Mouse (Mus musculus) c-Kit-positive CD71-positive TER-119-negative erythroid progenitor cells, embryonic 14.5 days (primary cell): ENCODE measurements around the gene Parva.

Source experiments
- DNase-seq: peaks from one replicate; pipeline ENCODE4 v3.0.0-alpha.2; 2013; ENCODE audit warnings: low read depth

The Parva gene

DNA sequence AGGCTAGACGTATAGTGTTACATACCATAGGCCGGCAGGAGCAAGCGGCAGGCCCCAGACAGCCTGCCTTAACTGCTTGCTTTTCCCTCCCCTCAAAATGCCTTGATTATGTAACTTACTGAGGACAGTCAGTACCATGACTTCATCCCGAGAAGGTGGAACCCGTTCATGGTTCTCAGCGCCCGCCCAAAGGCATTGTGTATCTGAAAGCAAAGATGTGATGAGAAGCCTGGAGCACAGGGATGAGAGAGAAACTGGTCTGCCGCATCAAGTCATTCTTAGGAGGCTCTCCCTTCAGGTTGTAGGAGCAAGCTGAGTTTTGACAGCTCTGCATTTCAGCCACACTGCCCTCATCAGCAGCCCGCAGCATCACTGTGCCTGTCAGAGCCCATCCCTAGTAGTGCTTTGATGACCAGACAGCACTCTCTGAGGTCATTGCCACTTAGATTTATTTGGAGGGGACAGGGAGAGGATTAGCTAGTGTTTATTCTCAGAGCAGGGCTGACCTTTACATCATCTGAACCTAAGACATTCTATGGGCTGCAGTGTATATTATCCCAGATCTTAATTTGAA, 45.5 kb downstream of the Parva start:
- no peak for DNase-seq

GRCm38 (mm10) chr7:112473649-112474435, 46.5 kb downstream of the Parva start:
- no peak for DNase-seq

DNA sequence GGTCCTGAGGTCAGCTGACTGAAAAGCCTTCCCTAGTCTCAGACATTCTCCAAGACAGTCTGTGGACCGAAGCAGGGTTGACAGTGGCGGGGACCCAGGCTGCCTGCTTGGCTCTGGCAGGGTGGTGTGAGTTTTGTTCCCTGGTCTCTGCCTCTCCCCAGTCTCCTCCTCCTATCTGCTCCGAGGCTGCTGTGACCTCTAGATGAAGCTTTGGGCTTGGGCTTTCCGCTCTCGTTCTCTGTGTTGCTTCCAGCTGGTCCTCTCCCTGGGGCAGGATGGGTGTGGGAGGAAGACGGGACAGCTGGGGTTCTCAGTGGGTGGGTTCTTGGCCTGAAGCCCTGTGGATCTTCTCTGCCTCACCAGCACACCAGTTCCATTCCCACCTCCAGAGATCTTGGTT, 51.8 kb downstream of the Parva start:
- no peak for DNase-seq

- DNase-seq, result no peak
Measured at GRCm38 (mm10) chr7:112481031-112481430, 53.7 kb downstream of the Parva start.

DNA sequence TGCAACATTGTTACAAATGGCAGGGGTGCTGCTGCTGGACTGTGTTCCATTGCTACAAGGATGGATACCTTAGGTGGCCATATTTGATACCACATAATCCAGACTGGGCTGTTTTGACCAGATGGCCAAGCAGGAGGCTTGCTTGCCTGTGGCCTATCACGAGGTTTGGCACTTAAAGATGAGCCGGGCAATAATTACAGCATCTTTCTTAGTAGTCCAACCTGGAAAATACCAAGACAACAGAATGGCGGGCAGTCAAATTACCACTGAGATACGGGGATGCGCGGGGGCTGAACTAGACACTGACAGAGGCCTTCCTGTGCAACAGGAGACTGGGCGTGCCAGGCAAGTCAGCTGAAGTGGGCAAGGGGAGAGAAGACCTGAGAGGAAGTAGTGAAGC, 55.3 kb downstream of the Parva start:
- no peak for DNase-seq

- no peak for DNase-seq
Measured at GRCm38 (mm10) chr7:112483382-112483781, 56.1 kb downstream of the Parva start.

DNA sequence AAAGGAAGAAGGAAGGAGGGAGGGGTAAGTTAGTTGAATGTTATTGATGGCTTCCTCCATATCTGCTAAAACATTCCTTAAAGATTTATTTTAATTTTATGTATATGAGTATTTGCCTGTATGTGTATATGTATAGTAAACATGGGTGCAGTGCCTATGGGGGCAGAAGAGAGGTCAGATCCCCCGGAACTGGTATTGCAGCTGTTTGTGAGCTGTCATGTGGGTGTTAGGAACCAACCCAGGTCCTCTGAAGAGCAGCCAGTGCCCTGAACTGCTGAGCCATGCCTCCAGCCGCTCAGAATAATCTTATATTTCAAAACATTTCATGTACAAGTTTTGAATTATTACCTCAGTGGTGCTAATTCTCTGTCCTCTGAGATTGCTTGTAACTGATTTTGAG, 63.5 kb downstream of the Parva start:
- no peak for DNase-seq

DNA sequence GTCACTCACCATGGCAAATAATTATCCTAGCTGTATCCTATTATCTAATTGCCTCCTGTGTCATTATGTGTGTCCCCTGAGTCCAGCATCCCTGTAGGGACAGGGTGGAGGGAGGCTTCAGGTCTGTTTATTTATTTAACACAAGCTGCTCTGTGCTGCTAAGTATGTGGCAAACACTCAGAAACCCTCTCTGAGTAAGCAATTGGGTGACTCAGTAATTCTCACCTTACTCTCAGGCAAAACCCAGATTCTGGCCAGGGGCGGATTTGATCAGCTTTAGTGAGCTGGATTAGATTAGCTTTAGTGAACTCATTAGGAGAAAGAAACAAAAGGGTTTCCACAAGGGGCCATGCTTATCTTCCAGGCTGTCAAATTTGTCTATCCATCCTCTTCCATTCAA, 64.4 kb downstream of the Parva start:
- DNase-seq, result no peak

GRCm38 (mm10) chr7:112495950-112496349, 68.6 kb downstream of the Parva start:
- DNase-seq, result no peak

GRCm38 (mm10) chr7:112496921-112497320, 69.6 kb downstream of the Parva start:
- no peak for DNase-seq

- no peak for DNase-seq
Measured at GRCm38 (mm10) chr7:112498591-112499301, 71.4 kb downstream of the Parva start.

DNA sequence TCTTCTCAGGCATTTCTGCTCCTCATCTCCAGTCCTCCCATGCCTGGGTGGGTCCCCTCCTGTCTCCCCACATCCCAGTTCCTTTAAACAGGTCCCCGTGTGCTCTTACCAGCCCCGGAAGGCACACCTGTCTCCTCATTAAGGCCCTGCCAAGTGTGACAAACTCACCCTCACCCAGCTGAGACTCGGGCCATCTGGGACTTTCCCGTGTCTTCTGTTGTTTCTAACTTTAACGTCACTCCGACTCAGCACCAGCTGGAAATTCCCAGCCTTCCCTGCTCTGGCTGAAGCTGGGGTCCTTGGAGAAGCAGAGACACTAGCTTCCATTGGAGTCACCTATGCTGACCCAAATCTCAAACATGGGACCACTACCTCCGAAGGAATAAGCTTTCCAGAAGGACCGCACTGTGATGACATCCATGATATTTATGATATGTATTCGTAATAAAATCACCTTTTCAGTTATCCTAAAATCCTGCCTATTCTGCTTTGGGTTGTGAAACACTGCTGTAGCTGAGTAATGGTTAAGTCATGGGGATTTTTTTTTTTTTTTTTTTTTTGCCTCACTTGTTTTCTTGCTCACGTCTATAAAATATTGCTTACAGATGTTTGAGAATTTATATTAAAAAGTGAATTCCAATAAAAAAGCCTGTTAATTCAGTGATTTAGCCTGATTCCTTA, 72.3 kb downstream of the Parva start:
- no peak for DNase-seq

DNA sequence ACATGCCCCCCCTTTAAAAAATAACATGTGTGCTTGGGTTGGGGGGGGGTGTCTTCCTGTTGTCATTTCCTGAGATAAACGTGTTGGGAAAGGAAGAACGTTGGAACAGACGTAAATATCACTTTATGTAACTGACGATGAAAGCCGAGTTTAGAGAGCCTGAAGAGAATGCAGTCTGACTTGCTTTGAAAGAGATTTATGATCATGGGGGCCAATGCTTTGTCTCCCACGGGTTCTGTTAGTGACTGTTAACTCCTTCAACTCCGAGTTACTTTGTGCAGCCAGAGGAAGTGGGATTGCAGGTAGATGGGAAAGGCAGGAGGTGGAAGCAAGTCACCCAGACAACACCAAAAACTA, 72.8 kb downstream of the Parva start:
- no peak for DNase-seq

DNA sequence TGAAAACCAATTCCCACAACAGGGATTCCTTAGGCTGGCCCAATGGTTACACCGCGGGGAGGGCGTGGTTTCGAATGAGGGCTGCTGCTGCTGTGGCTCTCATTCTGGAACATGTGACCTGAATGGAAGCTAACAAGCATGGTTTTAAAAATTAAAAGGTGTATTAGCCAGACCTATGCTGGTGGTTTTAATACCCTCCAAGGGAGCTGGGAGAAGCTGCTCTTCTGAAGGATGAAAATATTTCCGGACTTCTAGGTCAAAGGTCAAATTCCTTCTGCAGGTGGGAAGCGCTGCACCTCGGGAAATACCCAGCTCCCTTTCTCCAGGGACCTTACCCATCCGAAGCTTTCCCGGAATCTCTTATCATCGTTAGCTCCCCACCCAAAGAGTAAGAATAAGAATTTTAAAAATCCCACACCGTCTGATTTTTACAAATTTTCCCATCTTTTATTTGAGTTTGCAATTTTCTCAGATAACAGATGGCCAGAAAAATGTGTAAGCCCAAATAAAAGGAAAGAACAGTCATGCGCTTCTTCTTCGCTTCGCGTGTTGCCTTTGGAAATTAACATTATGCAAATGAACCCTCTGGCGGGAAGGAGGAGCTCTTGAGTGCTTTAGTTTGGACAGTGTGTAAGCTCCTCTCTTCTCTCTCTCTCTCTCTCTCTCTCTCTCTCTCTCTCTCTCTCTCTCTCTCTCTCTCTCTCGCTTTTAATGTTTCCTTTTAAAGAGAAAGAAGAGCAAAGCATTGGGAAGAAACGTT, 74.9 kb downstream of the Parva start:
- no peak for DNase-seq

- no peak for DNase-seq
Measured at GRCm38 (mm10) chr7:112502845-112503244, 75.5 kb downstream of the Parva start.

GRCm38 (mm10) chr7:112503448-112503847, 76.1 kb downstream of the Parva start:
- DNase-seq, result no peak

DNA sequence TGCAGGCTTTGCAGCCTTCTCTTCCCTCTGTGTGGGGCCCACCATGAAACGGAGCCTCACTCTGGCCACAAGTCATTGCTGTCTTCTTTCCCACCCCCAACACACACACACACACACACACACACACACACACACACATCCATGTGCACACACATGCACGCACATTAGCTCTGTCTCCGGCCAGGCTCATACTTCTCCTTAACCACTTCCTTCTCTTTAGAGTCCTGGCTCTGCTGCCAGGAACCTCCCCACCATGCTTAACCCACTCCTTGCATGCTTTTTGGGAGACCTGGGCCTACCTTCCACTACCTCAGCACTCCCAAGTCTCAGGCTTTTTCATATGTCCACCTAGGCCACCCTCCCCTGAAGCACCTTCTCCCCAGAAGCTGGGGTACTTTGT, 76.6 kb downstream of the Parva start:
- no peak for DNase-seq

DNA sequence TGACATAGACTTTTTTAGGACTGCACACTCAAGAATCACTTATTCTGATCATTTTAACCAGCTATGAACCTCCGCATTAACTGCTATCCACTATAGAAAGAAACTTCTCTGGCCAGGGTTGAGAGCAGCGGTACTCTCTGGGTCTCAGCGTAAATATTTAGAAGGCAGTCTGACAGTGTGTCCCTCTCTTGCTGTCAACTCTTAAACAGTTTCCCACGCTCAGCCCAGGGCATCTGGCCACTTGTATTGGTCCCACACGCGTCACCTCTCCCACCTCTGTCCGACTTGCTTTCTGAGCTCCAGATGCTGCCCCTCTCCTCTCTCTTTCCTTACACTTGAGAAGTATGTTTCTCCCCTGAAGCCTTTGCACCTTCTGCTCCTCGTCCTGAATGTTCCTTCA, 81.8 kb downstream of the Parva start:
- no peak for DNase-seq

DNA sequence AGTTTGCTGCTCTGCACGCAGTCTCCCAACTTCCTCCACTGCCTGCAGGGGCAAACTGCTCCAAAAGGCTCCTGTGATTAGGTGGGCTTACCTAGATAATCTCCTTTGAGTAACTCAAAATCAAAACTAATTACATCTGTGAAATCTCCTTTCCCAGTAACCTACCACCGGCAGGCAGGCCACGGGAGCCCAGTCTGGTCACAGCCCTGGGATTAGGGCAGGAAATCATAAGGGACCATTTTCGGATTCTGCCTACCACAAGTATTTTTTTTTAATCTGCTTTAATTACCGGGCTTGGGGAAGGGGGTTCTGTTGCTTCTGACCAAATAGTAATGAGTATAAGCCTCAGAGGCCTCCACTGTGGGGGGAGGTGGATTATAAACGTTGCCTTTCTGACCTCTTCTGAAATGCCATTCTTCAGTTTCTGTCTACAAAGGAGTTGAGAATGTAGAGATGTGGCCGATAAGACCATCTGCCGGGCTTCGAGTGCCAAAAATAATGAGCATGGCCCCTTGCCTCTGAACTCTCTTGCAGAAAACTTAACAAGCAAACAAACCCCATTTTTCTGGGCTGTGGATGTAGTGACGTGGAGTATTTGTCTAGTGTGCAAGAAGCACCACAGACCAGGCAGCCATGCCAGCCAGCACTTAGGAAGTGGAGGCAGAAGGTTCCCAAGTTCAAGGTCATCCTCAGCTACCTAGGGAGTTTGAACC, 83.2 kb downstream of the Parva start:
- no peak for DNase-seq

DNA sequence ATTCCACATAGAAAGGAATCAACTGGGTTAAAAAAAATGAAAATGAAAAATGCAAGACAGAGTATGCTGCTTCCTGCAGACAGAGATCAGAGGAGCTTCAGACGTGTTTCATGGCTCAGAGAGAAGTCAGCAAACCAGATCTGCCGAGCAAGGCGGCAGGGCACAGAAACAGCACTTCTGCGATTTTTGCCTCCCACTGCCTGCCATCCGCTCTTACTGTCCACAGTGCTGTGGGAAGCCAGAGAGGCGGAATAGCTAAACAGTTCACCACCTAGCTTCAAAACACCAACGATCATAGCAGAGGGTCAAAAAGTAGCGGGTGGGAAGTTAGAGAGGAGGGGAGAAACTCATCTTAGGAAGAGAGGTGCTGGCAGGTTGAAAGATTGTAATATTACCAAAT, 84.0 kb downstream of the Parva start:
- DNase-seq, result no peak

GRCm38 (mm10) chr7:112512257-112512656, 85.0 kb downstream of the Parva start:
- DNase-seq, result no peak
